Mouse (Mus musculus) embryonic facial prominence, embryonic 14.5 days (tissue): ENCODE data around the gene Fgf4. TPM values are rescaled to one million over a fixed set of nuclear protein-coding genes. Genes with fewer than 3 reads are reported as not detected.
A peak's percentile ranks its signal among the peaks of the same experiment; 100 is the strongest.

Experiments
- ATAC-seq: fragments of 200-750 bp; cut with Nextera tagmentation; 2 replicates; pipeline ENCODE4 v1.8.0; 2017; ENCODE audit warnings: low read depth, moderate number of reproducible peaks, moderate TSS enrichment
- DNase-seq: peaks from one replicate; pipeline ENCODE4 v3.0.0-alpha.2; 2015; ENCODE audit warnings: low spot score
- H3K27ac ChIP-seq: fragments of 300-500 bp; sonication (generic); replicated peaks from 2 replicates; pipeline ENCODE4 v1.5.1; 2014; ENCODE audit warnings: low read depth, mild to moderate bottlenecking, low read length, moderate library complexity
- H3K27me3 ChIP-seq: fragments of 300-500 bp; sonication (generic); replicated peaks from 2 replicates; pipeline ENCODE4 v1.6.1; 2014; ENCODE audit warnings: low read length; ENCODE audit not compliant: control insufficient read depth, insufficient read depth
- H3K36me3 ChIP-seq: fragments of 300-500 bp; sonication (generic); 2 replicates; pipeline ENCODE4 v1.6.1; 2014; ENCODE audit warnings: low read length, mixed read lengths; ENCODE audit not compliant: control insufficient read depth, insufficient read depth
- H3K4me1 ChIP-seq: fragments of 300-500 bp; sonication (generic); 2 replicates; pipeline ENCODE4 v1.6.1; 2014; ENCODE audit warnings: antibody characterized with exemption, low read length; ENCODE audit not compliant: control insufficient read depth, insufficient read depth
- H3K4me2 ChIP-seq: fragments of 300-500 bp; sonication (generic); 2 replicates; pipeline ENCODE4 v1.6.1; 2014; ENCODE audit warnings: low read depth, mild to moderate bottlenecking, low read length, moderate library complexity, mixed read lengths
- H3K4me3 ChIP-seq: fragments of 300-500 bp; sonication (generic); 2 replicates; pipeline ENCODE4 v1.5.1; 2014; ENCODE audit warnings: low read depth, mild to moderate bottlenecking, low read length
- H3K9ac ChIP-seq: fragments of 300-500 bp; sonication (generic); 2 replicates; pipeline ENCODE4 v1.6.1; 2014; ENCODE audit warnings: low read depth, mild to moderate bottlenecking, low read length, moderate library complexity, mixed read lengths
- H3K9me3 ChIP-seq: fragments of 300-500 bp; sonication (generic); 2 replicates; pipeline ENCODE4 v1.6.1; 2016; ENCODE audit warnings: low read length; ENCODE audit not compliant: control insufficient read depth
- WGBS: fragments of 180-500 bp; shearing (Covaris S2); extraction: QIAGEN DNeasy Blood & Tissue Kit; methylation state at CpG from one replicate; pipeline ENCODE4 v1.1.7; 2014; 5-methylcytosine and 5-hydroxymethylcytosine counted together
- polyA plus RNA-seq: library from polyadenylated mRNA; unstranded; fragments of >200 nt; fragmentation: Nextera tagmentation; extraction: Ambion mirVana; gene quantifications from 2 replicates; pipeline ENCODE4 v1.2.1, GENCODE M21; 2014

Gene Fgf4
- polyA plus RNA-seq, 1 experiment from 2014 or later = 1.0 TPM

GRCm38 (mm10) chr7:144838522-144839503 is 8.4 kb upstream of the Fgf4 start:
- ATAC-seq (peak; percentile 61), DNase-seq (peak; percentile 29)
- Histone ChIP-seq H3K9me3 (no peaks in the 10 kb centered on the region), H3K4me3 (peak overlapping the region; percentile 44), H3K36me3 (no peaks in the 10 kb centered on the region), H3K27ac (no peak overlapping the region), H3K9ac (peak overlapping the region; percentile 47), H3K4me1 (no peaks in the 10 kb centered on the region; the same call in 1 of the 2 replicates), H3K4me2 (peak overlapping the region; percentile 67), H3K27me3 (peaks cover 77% of the 10 kb centered on the region)
- WGBS = under 1% methylated on average over 57 of the region's 94 CpGs

- no peak overlapping the region for H3K4me2 ChIP-seq
- ATAC-seq (no peak), DNase-seq (peak; percentile 14)
- WGBS = 21% methylated on average over 4 of the region's 4 CpGs
- no peaks in the 10 kb centered on the region for H3K9me3 ChIP-seq
- no peak overlapping the region for H3K27ac ChIP-seq
- no peaks in the 10 kb centered on the region for H3K4me1 ChIP-seq
- H3K9ac ChIP-seq = no peak overlapping the region
- peaks cover 22% of the 10 kb centered on the region for H3K27me3 ChIP-seq
- no peak overlapping the region for H3K4me3 ChIP-seq
- no peaks in the 10 kb centered on the region for H3K36me3 ChIP-seq
Observed at GRCm38 (mm10) chr7:144846158-144846557, 1.0 kb upstream of the Fgf4 start.

- DNase-seq (no peak), ATAC-seq (no peak)
- no peaks in the 10 kb centered on the region for H3K4me1 ChIP-seq
- WGBS = 41% methylated on average over 3 of the region's 3 CpGs
- H3K9ac ChIP-seq = no peak overlapping the region
- no peaks in the 10 kb centered on the region for H3K9me3 ChIP-seq
- H3K27ac ChIP-seq = no peak overlapping the region
- no peak overlapping the region for H3K4me3 ChIP-seq
- H3K27me3 ChIP-seq = 0 out of 2 replicates have a peak, but pooled peaks cover 9% of the 10 kb centered on the region
- no peaks in the 10 kb centered on the region for H3K36me3 ChIP-seq
- H3K4me2 ChIP-seq = no peak overlapping the region
Observed at GRCm38 (mm10) chr7:144851321-144851720, 4.2 kb downstream of the Fgf4 start.

GRCm38 (mm10) chr7:144854966-144855365 is 7.8 kb downstream of the Fgf4 start:
- no peak for ATAC-seq
- WGBS = 24% methylated on average over 3 of the region's 3 CpGs
- Histone ChIP-seq H3K36me3 (no peaks in the 10 kb centered on the region), H3K4me3 (no peak overlapping the region), H3K27me3 (peaks cover 17% of the 10 kb centered on the region), H3K4me1 (no peaks in the 10 kb centered on the region), H3K4me2 (no peak overlapping the region), H3K9me3 (no peaks in the 10 kb centered on the region), H3K9ac (no peak overlapping the region), H3K27ac (no peak overlapping the region)
- DNase-seq = no peak

- DNase-seq = no peak
- Histone ChIP-seq H3K4me1 (peaks cover 9% of the 10 kb centered on the region; the same call in 1 of the 2 replicates), H3K9ac (no peak overlapping the region), H3K36me3 (no peaks in the 10 kb centered on the region), H3K27me3 (peaks cover 30% of the 10 kb centered on the region), H3K9me3 (no peaks in the 10 kb centered on the region), H3K4me2 (no peak overlapping the region), H3K27ac (no peak overlapping the region), H3K4me3 (no peak overlapping the region)
- ATAC-seq = no peak
- 84% methylated on average over 7 of the region's 7 CpGs for WGBS
Observed at GRCm38 (mm10) chr7:144857158-144857557, 10.0 kb downstream of the Fgf4 start.

- peaks cover 37% of the 10 kb centered on the region for H3K27me3 ChIP-seq
- H3K4me1 ChIP-seq = peaks cover 9% of the 10 kb centered on the region; the same call in 1 of the 2 replicates
- no peak overlapping the region for H3K9ac ChIP-seq
- DNase-seq (no peak), ATAC-seq (no peak)
- H3K4me3 ChIP-seq = no peak overlapping the region
- 69% methylated on average over 3 of the region's 3 CpGs for WGBS
- no peaks in the 10 kb centered on the region for H3K36me3 ChIP-seq
- no peaks in the 10 kb centered on the region for H3K9me3 ChIP-seq
- no peak overlapping the region for H3K27ac ChIP-seq
- H3K4me2 ChIP-seq = no peak overlapping the region
Observed at GRCm38 (mm10) chr7:144857826-144858342, 10.7 kb downstream of the Fgf4 start.

- H3K4me2 ChIP-seq = no peak overlapping the region
- WGBS = 86% methylated on average over 1 of the region's 1 CpGs
- ATAC-seq = no peak
- H3K4me1 ChIP-seq = peaks cover 9% of the 10 kb centered on the region; the same call in 1 of the 2 replicates
- H3K4me3 ChIP-seq = no peak overlapping the region
- peaks cover 45% of the 10 kb centered on the region for H3K27me3 ChIP-seq
- no peak overlapping the region for H3K9ac ChIP-seq
- H3K36me3 ChIP-seq = no peaks in the 10 kb centered on the region
- H3K27ac ChIP-seq = no peak overlapping the region
- no peak for DNase-seq
- no peaks in the 10 kb centered on the region for H3K9me3 ChIP-seq
Observed at GRCm38 (mm10) chr7:144858702-144859101, 11.5 kb downstream of the Fgf4 start.

- H3K4me3 ChIP-seq = peak overlapping the region; percentile 27
- peaks cover 69% of the 10 kb centered on the region for H3K27me3 ChIP-seq
- H3K4me1 ChIP-seq = peaks cover 9% of the 10 kb centered on the region; the same call in 1 of the 2 replicates
- ATAC-seq (no peak), DNase-seq (no peak)
- no peaks in the 10 kb centered on the region for H3K9me3 ChIP-seq
- no peak overlapping the region for H3K9ac ChIP-seq
- no peak overlapping the region for H3K27ac ChIP-seq
- no peaks in the 10 kb centered on the region for H3K36me3 ChIP-seq
- peak overlapping the region; percentile 29 for H3K4me2 ChIP-seq
- WGBS = 0% methylated on average over 8 of the region's 72 CpGs
Observed at GRCm38 (mm10) chr7:144861056-144861768, 14.0 kb downstream of the Fgf4 start.
